Mouse (Mus musculus) megakaryocyte, embryonic 14.5 days (primary cell): ENCODE results near the gene D2hgdh.

Experiments used
- FLI1 ChIP-seq: IDR thresholded peaks from 2 replicates; pipeline ENCODE4 v1.6.1; 2012; ENCODE audit warnings: low read length, inconsistent platforms, mixed read lengths
- GATA1 ChIP-seq: IDR thresholded peaks from 3 replicates; pipeline ENCODE4 v1.6.1; 2012; ENCODE audit warnings: mixed read lengths, low read length, inconsistent platforms, borderline replicate concordance

DNA sequence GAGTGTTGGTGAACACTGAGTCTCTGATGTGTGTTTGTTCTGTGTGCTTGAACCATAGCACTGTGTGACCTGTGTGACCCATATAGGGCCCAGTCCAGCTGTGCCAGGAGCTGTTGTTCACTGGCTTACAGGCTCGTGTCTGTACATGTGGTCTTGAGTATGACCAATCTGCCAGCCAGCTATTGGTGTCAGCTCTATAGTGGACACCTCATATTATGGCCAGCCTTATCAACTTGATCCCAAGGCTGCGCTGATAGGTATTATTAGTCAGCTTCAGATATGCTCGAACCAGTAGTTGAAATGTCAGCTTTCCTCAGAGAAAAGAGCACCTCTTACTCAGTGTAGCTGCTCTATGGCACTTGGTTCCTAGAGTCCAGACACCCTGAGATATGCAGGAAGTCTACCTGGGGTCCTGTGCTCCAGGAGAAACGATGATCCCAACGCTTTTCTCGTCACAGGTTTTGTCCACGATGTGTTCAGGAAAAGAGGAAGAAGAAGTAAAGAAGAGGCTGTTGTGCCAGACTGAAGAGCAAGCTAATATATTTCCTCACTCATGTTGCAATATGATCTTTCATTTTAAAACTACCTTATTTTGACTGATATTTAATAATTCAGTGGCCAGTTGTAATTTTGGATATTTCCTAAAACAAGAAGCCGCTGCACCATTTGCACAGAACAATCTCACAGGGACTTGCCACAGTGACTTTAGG, 6.7 kb upstream of the D2hgdh start:
- TF ChIP-seq GATA1 (no peak), FLI1 (no peak)
